Mouse (Mus musculus): ENCODE data around the gene Galnt12.

Galnt12 gene

GRCm38 (mm10) chr4:47151553-47152183 lies 60.0 kb downstream of the Galnt12 start:
- DNase-seq = peak; percentile 59 to 69

- DNase-seq = peak in 1 of 2 experiments; percentile 51
Measured at GRCm38 (mm10) chr4:47161103-47161755, 69.5 kb downstream of the Galnt12 start.

- no peak for DNase-seq
Measured at GRCm38 (mm10) chr4:47161756-47162587, 70.3 kb downstream of the Galnt12 start.

GRCm38 (mm10) chr4:47172314-47172713 lies 80.6 kb downstream of the Galnt12 start:
- no peak for DNase-seq

Measured in kidney, postnatal 4 days (tissue).